Mouse (Mus musculus): ENCODE data around the gene Syne4.

Syne4 gene

GRCm38 (mm10) chr7:30332622-30333259 is 18.1 kb downstream of the Syne4 start:
- DNase-seq, result no peak

GRCm38 (mm10) chr7:30333436-30333835 is 18.8 kb downstream of the Syne4 start:
- DNase-seq, result peak; percentile 73

GRCm38 (mm10) chr7:30334563-30334962 is 20.0 kb downstream of the Syne4 start:
- no peak for DNase-seq

- no peak for DNase-seq
Measured at GRCm38 (mm10) chr7:30335688-30336087, 21.1 kb downstream of the Syne4 start.

GRCm38 (mm10) chr7:30336384-30336783 is 21.8 kb downstream of the Syne4 start:
- DNase-seq, result peak; percentile 88

GRCm38 (mm10) chr7:30339432-30340109 is 25.0 kb downstream of the Syne4 start:
- no peak for DNase-seq

GRCm38 (mm10) chr7:30346635-30347379 is 32.2 kb downstream of the Syne4 start:
- DNase-seq, result no peak

- peak; percentile 84 for DNase-seq
Measured at GRCm38 (mm10) chr7:30347828-30348227, 33.2 kb downstream of the Syne4 start.

GRCm38 (mm10) chr7:30353279-30353822 is 38.7 kb downstream of the Syne4 start:
- no peak for DNase-seq

- DNase-seq, result no peak
Measured at GRCm38 (mm10) chr7:30354059-30354458, 39.5 kb downstream of the Syne4 start.

GRCm38 (mm10) chr7:30358378-30359186 is 44.0 kb downstream of the Syne4 start:
- no peak for DNase-seq

GRCm38 (mm10) chr7:30359276-30359865 is 44.8 kb downstream of the Syne4 start:
- DNase-seq, result no peak

- DNase-seq, result no peak
Measured at GRCm38 (mm10) chr7:30360028-30360427, 45.4 kb downstream of the Syne4 start.

GRCm38 (mm10) chr7:30362652-30363343 is 48.2 kb downstream of the Syne4 start, which contains the start of gene Lrfn3:
Gene Lrfn3, minus strand, starts transcription at chr7:30362772.
- DNase-seq, result no peak

- DNase-seq, result no peak
Measured at GRCm38 (mm10) chr7:30363344-30363738, 48.7 kb downstream of the Syne4 start.

- no peak for DNase-seq
Measured at GRCm38 (mm10) chr7:30367466-30367865, 52.9 kb downstream of the Syne4 start.

Measured in right cerebral cortex, postnatal 25 days (tissue).